Mouse (Mus musculus): Measurements from ENCODE around the gene Zfr.

The Zfr gene

DNA sequence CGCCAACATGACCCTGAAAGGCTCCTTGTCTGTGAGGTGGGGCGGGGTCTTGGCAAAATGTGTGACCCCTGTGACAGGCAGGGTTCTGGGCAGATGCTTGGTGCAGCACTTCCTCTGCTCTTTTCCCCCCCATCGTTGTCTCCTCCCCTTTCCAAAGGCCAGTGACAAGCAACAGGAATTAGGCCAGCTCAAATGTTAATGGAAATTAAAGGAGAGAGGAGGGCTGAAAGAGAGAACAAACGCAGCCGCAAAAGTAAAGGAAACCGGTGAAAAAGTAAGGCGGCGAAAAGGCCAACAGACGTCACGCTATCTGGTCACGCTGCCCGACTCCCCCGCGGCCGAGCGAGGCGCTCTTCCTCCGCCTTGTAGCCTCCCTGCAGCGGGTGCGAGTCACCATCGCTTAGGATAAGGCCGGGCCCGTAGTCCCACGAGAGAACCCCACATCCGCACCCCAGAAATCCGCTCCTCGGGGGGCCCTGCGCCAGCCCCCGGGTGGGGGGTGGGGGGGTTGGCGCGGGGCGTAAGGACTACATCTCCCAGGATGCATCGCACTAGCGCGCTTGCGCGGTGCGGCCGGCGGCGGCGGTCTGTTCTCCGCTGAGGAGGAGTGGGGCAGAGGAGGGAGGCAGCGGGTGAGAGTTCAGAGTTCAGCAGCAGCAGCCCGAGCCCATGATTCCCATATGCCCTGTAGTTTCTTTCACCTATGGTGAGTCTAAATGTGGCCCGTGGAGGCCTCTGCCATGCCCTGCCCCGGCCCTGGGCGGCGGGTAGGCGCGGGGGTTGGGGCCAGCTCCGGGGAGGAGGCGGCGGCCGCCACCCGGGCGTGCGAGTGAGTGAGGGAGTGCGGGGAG is at the start of gene Zfr:
TSS of gene Zfr (plus strand) at position 590 of the 851 bp plus-strand sequence.
- peak; percentile 95 for DNase-seq (ENCODE audit: low spot score)

DNA sequence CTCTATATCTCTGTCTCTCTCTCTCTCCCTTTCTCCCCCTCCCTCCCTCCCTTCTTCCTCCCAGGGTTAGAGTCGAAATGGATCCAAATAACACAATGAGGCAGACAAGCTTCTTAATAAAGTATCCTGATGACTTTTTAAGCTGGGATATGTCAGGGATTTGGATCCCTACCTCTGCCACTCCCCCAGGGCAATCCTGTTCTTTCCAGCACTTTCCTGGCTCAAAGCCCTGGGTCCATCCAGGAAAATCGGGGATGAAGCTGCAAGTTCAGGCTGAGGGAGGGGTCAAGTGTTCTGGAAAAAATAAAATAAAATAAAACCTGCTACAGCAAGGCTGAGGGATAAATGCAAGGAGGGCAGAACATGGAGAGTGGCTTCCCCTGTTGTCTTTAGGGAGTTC is 49.7 kb upstream of the Zfr start:
- DNase-seq (ENCODE audit: low spot score) = no peak

DNA sequence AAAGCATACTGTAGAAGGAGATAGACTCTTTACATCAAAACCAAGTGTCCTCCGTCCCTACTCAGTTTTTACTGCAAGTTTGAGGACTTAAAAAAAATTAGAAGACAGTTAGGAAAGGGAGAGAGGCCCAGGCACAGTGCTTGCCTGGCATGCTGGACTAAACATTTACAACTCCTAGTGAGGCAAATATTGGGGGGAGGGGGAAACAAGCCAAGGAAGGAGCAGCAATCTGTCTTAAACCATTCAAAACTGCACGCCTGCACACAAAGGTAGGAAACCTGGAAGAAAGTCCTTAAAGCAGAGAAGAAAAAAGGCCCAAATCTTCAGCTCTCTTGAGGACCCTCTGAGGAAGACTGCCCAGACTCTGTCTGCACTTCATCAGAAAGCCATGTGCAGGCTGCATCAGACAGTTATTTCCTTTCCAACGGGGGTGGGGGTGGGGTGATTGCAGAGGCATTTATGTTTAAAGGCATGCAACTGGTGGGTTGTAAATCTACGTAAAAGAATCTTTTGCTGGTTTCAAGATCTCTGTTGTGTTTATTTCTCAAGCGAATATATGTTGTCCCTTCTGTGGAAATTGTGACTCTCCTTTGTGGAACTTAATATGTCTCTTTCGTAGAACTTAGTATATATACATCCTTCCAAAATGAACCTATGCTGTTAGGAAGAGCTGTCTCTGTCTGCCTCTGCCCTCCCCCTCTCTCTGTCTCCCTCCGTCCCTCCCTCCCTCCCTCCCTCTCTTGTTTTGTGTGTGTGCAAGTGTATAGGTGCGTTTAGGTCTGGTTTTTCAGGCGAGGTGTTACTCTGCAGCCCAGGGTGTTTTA is 49.0 kb upstream of the Zfr start:
- no peak for DNase-seq (ENCODE audit: low spot score)

GRCm38 (mm10) chr15:12072709-12073336 is 44.8 kb upstream of the Zfr start:
- no peak for DNase-seq (ENCODE audit: low spot score)

DNA sequence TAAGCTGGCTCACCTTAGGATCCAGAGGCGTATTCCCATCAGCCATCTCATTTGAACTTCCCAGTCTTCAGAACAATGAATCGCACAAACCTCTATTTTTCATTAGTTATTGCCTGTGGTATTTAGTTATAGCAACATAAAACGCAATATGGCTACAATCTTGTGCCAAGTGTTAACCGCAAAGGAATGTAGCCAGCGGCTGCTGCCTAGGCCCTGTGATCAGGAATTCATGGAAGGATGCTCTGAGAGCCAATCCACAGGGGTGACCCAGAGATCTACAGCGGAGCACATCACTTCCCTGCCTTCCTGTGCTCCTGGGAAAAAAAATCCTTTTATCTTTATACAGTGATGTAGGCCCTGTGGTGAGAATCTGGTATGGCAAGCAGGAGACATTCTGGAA is 43.2 kb upstream of the Zfr start:
- no peak for DNase-seq (ENCODE audit: low spot score)

DNA sequence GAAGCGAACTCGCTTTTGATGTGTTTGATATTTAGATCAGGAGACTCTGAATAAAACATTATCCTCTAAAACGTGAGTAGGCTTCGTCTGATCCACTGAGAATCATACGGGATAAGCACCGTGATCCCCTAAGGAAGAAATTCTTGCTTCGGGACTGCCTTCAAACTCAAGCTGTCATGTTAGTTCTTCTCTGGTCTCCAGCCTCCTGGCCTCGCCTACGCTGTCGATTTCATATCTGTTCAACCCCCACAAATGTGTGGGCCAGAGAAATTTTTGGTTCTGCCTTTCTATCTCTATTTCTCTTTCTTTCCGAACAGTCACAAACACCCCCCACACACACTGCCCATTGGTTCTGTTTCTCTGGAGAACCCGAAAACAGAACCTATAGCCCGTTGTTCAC is 35.3 kb upstream of the Zfr start:
- no peak for DNase-seq (ENCODE audit: low spot score)

DNA sequence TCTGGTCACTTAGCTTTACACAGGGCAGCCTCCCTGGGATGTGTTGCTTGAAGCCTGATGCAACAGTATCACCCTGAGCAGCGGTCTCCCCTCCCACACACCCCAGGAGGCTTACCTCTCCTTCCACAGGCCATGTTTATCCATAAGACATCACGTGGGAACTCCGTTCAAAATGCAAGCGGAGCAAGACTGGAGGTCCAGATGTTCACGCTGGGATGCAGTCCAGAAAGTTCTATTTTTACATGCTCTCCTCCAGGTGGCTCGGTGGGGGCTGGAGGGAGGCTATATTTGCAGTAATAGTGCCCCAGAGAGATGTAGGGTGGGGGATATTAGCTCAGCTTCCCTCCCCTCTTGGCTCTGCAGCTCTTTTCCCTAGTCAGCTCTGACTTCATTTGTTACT is 33.5 kb upstream of the Zfr start:
- peak; percentile 36 for DNase-seq (ENCODE audit: low spot score)

GRCm38 (mm10) chr15:12084859-12085258 is 32.8 kb upstream of the Zfr start:
- DNase-seq (ENCODE audit: low spot score) = no peak

DNA sequence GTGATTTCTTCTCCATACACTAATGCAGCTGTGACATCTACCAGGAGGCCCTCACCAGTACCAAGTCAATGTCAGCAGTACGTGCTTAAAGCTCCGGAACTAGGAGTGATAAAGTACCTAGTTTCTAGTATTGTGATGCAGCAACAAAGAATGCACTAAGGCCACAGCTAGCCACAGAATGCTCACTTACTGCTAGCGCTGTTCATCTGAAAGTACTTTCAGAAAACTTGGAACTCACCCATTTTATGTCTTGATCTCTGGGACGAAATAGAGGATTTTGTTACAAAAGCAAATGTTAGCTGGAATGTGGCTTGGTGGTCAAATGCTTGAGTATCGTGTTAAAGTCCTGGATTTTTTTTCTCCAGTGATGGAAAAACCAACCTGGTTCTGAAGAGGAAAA is 30.0 kb upstream of the Zfr start:
- DNase-seq (ENCODE audit: low spot score) = no peak

GRCm38 (mm10) chr15:12088091-12088490 is 29.5 kb upstream of the Zfr start:
- DNase-seq (ENCODE audit: low spot score) = no peak

GRCm38 (mm10) chr15:12090087-12090486 is 27.5 kb upstream of the Zfr start:
- no peak for DNase-seq (ENCODE audit: low spot score)

DNA sequence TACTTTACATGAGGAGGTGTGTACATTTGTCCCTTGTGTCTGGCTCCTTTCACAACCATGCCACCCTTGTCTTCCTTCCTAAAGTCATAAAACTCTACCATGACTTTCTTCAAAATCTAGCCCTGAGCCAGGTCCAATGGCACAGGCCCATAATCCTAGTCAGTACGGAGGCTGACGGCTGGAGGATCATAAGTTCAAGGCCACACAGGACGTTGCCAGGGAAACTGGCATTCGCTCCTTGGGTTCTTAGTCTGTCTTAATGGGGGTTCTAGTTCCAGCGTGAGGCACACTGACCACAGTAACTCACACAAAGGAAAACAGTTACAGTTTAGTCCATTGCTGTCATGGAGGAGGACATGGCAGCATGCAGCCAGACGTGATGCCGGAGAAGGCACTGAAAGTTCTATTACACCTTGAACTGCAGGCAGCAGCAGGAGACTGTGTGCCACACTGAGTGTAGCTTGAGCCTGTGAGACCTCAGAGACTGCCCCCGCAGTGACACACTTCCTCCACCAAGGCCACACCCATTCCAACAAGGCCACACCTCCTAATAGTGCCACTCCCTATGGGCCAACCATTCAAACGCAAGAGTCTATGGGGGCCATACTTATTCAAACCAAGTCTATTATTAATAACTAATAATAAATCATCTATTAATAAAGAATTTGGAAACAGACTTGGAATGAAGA is 26.5 kb upstream of the Zfr start:
- DNase-seq (ENCODE audit: low spot score) = no peak

GRCm38 (mm10) chr15:12091781-12092458 is 25.7 kb upstream of the Zfr start:
- no peak for DNase-seq (ENCODE audit: low spot score)

DNA sequence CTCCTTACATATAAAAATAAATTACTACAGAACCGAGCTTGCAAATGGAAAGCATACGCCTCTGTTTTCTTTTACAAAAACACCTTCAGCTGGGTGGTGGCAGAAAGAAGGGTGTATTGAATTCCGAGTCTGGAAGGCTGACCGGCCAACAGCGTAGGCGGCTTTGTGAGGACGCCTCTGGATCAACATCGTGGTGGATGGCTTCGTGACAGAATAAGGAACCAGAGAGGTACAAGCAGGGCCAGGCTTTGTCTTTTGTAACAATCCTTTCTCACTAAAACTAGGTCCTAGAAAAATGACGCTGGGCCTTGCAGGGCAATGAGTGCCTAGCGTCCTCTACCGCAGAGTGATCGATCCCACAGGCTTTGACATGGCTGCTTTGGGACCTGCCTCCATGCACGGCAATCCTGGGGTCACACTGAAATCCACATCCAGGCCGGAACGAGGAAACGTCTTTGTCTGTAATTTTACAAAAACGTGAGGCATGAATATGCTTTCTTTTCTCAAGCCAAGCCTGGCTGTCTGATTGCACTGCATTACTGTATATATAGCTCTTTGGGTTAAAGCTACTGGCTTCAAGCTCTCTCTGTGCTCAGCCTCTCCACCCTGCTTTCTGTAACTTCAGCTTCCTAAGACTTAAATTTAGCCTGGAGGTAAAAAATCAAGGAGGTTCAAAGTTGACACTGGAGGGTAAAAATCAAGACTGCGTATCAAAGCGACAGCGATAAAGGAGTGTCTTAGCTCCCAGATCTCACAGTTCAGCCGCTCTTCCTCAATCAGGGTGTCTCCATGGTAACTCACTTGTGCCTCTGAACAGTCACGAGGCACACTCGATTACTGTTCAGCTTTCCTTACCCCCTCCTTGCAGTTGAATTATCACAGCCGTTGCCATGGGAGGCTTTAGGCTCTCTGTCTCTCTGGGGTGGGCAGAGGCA is 24.3 kb upstream of the Zfr start:
- no peak for DNase-seq (ENCODE audit: low spot score)

DNA sequence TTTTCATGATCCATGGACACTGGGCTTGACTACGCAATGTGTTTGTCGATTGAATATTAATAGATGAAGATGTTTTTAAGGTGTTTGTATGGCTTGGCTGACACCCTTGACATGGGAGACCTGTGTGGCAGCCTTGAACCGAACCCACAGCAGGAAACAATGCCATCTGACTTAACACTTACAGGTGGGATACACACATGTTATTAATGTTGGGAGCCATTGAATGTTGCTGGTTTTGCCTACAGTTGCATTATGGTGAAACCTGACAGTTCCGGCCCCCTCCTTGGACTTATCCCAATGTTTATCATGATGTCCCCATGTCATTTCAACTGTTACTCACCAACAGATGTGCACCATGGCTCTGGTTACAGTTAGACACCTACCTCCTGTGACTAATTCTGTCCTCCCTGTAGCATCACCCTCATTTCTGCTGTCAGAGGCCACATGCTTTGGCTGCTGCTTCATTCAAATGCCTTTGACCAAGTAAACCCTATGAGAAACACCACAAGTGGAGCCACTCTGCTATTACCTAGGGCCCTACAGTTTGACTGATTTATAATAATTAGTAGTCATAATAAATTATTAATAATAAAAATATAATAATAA is 23.6 kb upstream of the Zfr start:
- DNase-seq (ENCODE audit: low spot score) = no peak

- no peak for DNase-seq (ENCODE audit: low spot score)
These were observed 21.2 kb upstream of the Zfr start for GRCm38 (mm10) chr15:12096447-12096846.

DNA sequence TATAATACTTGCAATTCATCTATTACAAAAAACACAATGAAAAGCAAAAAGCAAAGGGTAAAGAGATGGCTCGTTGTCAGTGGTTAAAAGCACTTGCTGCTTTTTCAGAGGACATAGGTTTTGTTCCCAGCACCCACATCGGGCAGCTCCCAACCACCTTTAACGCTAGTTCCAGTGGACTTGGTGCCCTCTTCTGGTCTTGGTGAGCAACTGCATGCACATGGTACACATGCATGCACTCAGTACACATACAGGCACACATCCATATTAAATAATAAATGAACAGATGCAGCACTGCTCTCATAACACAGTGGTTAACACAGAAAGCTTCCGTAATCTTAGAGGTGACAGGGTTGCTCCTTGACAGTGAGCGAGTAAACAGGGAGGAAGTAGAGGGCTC is 20.3 kb upstream of the Zfr start:
- no peak for DNase-seq (ENCODE audit: low spot score)

GRCm38 (mm10) chr15:12100912-12101311 is 16.7 kb upstream of the Zfr start:
- DNase-seq (ENCODE audit: low spot score) = no peak

GRCm38 (mm10) chr15:12103763-12104162 is 13.9 kb upstream of the Zfr start:
- DNase-seq (ENCODE audit: low spot score) = no peak

GRCm38 (mm10) chr15:12104827-12105226 is 12.8 kb upstream of the Zfr start:
- no peak for DNase-seq (ENCODE audit: low spot score)
